Mouse (Mus musculus) midbrain, embryonic 12.5 days (tissue): ENCODE data around the gene Zfp622. TPM values are rescaled to one million over a fixed set of nuclear protein-coding genes. Genes with fewer than 3 reads are reported as not detected.
A peak's percentile ranks its signal among the peaks of the same experiment; 100 is the strongest.

Experiments
- ATAC-seq: fragments of 200-750 bp; cut with Nextera tagmentation; 2 replicates; pipeline ENCODE4 v1.8.0; 2017; ENCODE audit warnings: low read depth, moderate TSS enrichment, moderate library complexity; ENCODE audit not compliant: low FRiP score
- H3K27ac ChIP-seq: fragments of 300-500 bp; sonication (generic); replicated peaks from 2 replicates; pipeline ENCODE4 v1.5.1; 2016; ENCODE audit warnings: mild to moderate bottlenecking
- H3K27me3 ChIP-seq: fragments of 300-500 bp; sonication (generic); 2 replicates; pipeline ENCODE4 v1.6.1; 2016; ENCODE audit warnings: mild to moderate bottlenecking
- H3K36me3 ChIP-seq: fragments of 300-500 bp; sonication (generic); 2 replicates; pipeline ENCODE4 v1.6.1; 2016
- H3K4me1 ChIP-seq: fragments of 300-500 bp; sonication (generic); 2 replicates; pipeline ENCODE4 v1.6.1; 2016
- H3K4me2 ChIP-seq: fragments of 300-500 bp; sonication (generic); replicated peaks from 2 replicates; pipeline ENCODE4 v1.6.1; 2016; ENCODE audit warnings: mild to moderate bottlenecking, moderate library complexity
- H3K4me3 ChIP-seq: fragments of 300-500 bp; sonication (generic); 2 replicates; pipeline ENCODE4 v1.5.1; 2016; ENCODE audit warnings: mild to moderate bottlenecking
- H3K9ac ChIP-seq: fragments of 300-500 bp; sonication (generic); replicated peaks from 2 replicates; pipeline ENCODE4 v1.6.1; 2016; ENCODE audit warnings: mild to moderate bottlenecking, moderate library complexity
- H3K9me3 ChIP-seq: fragments of 300-500 bp; sonication (generic); 2 replicates; pipeline ENCODE4 v1.6.1; 2016; ENCODE audit warnings: mild to moderate bottlenecking
- WGBS: fragments of 180-500 bp; shearing (Covaris S2); methylation state at CpG from one replicate; pipeline ENCODE4 v1.1.7; 2016; 5-methylcytosine and 5-hydroxymethylcytosine counted together
- polyA plus RNA-seq: library from polyadenylated mRNA; unstranded; fragments of >200 nt; fragmentation: Nextera tagmentation; extraction: Ambion mirVana; gene quantifications from 2 replicates; pipeline ENCODE4 v1.2.1, GENCODE M21; 2016

Gene Zfp622
- polyA plus RNA-seq, 1 experiment from 2014 or later, result 35.3 TPM

GRCm38 (mm10) chr15:25948257-25949223 is 35.6 kb upstream of the Zfp622 start:
- Histone ChIP-seq H3K4me2 (no peak overlapping the region), H3K4me3 (no peak overlapping the region), H3K4me1 (peaks cover 2% of the 10 kb centered on the region; the same call in 1 of the 2 replicates), H3K9ac (no peak overlapping the region), H3K36me3 (no peaks in the 10 kb centered on the region), H3K27ac (no peak overlapping the region), H3K27me3 (no peaks in the 10 kb centered on the region), H3K9me3 (no peaks in the 10 kb centered on the region)
- no peak for ATAC-seq
- 82% methylated on average over 26 of the region's 26 CpGs for WGBS

DNA sequence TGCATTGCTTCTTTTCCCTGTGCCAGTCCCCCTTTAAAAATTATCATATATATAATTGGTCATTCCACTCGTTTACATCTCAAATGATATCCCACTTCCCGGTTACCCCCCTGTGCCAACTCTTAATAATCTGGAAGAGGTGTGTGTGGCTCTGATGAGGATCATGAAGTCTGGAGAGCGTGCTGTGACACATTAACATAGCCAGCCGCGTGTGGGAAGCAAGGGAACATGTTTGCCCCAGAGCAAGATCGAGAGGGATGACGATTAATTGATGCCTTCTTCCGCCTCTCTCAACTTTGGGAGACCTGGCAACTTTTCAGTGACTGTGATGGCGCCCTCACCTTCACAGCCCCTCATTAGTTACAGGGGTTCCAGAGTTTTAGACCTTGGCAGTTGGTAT is 34.5 kb upstream of the Zfp622 start:
- ATAC-seq, result no peak
- Histone ChIP-seq H3K27ac (no peak overlapping the region), H3K9me3 (no peaks in the 10 kb centered on the region), H3K36me3 (no peaks in the 10 kb centered on the region), H3K4me3 (no peak overlapping the region), H3K27me3 (no peaks in the 10 kb centered on the region), H3K9ac (no peak overlapping the region), H3K4me1 (peaks cover 2% of the 10 kb centered on the region; the same call in 1 of the 2 replicates), H3K4me2 (no peak overlapping the region)
- 90% methylated on average over 9 of the region's 9 CpGs for WGBS

- Histone ChIP-seq H3K9ac (no peak overlapping the region), H3K4me2 (no peak overlapping the region), H3K36me3 (no peaks in the 10 kb centered on the region), H3K27me3 (no peaks in the 10 kb centered on the region), H3K27ac (no peak overlapping the region), H3K4me1 (peaks cover 2% of the 10 kb centered on the region; the same call in 1 of the 2 replicates), H3K9me3 (no peaks in the 10 kb centered on the region), H3K4me3 (no peak overlapping the region)
- no peak for ATAC-seq
- WGBS, result 84% methylated on average over 5 of the region's 5 CpGs
Observed at GRCm38 (mm10) chr15:25950584-25950983, 33.6 kb upstream of the Zfp622 start.

DNA sequence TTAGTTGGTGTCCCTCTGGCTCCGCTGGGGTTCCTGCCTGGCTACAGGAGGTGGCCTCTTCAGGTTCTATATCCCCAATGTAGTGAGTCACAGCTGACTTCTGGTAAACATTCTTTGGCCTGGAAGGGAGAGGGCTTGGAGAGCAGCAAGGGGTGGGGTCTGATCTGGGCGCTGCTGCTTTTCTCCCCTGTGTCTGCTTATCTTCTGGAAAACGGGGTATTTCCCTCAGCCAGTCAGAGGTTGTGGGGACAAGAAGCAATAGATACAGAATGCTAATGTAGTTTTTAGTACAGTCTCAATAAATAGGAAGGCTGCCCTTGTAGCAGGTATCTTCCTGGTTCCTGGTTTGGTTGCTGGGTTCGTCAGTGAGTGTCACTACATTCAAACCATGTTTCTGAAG is 33.1 kb upstream of the Zfp622 start:
- H3K4me3 ChIP-seq, result no peak overlapping the region
- no peak overlapping the region for H3K27ac ChIP-seq
- H3K4me1 ChIP-seq, result peaks cover 2% of the 10 kb centered on the region
- no peak overlapping the region for H3K9ac ChIP-seq
- H3K9me3 ChIP-seq, result no peaks in the 10 kb centered on the region
- 85% methylated on average over 4 of the region's 4 CpGs for WGBS
- no peak for ATAC-seq
- no peak overlapping the region for H3K4me2 ChIP-seq
- no peaks in the 10 kb centered on the region for H3K36me3 ChIP-seq
- H3K27me3 ChIP-seq, result no peaks in the 10 kb centered on the region

DNA sequence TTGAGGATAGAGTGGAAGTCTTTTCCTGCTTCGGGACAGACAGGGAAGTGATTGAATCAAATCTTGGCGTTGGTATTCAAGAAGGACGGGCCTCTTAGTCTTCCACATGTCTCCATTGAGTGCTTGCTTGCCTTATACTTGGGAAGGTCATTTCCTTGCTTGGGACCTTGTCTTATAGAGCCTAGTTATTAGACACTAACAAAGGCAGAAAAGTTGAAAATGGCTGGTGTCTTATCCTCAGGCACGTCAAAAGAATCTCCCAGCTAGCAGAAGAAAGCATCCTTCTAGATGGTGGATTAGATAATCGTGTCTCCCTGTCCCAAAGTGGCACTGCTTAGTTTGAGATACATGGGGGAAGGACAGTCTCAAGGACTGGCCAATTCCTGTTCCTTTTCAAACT is 28.2 kb upstream of the Zfp622 start:
- ATAC-seq, result 0 out of 2 replicates have a peak, but pooled peaks have one; percentile 9
- H3K4me1 ChIP-seq, result peaks cover 3% of the 10 kb centered on the region; the same call in 1 of the 2 replicates
- no peak overlapping the region for H3K27ac ChIP-seq
- no peaks in the 10 kb centered on the region for H3K27me3 ChIP-seq
- no peak overlapping the region for H3K4me3 ChIP-seq
- H3K9me3 ChIP-seq, result no peaks in the 10 kb centered on the region
- WGBS, result 72% methylated on average over 5 of the region's 5 CpGs
- H3K4me2 ChIP-seq, result no peak overlapping the region
- H3K36me3 ChIP-seq, result no peaks in the 10 kb centered on the region
- no peak overlapping the region for H3K9ac ChIP-seq

DNA sequence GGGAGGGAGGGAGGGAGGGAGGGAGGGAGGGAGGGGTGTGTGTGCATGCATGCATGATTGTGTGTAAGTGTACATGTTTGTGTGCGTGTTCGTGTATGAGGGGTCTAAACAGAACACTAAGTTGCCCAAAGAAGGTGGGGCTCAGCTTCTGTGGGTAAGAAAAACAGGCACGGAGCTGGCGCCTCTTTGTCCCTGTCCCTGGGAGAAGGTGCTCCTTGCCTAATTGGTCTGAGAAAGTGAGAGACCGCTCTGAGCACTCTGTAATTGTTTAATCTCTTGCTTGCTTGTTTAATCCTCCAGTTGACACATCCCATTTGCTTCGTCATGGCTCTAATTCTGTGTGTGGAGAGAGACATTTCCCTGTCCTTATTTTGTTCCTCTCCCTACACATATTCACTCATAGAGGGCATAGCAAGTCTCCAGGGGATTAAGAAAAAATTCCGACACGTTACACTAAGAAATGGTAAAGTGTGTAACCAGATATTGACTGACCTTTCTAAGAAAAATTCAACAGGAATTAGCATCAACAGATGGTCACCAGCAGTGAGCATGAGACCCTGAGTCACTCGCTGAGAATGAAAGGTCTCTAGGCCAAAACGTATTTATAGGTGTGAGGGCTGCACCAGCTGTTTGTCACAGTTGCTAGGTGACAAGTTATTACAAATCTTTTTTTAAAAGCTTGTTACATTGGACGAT is 27.6 kb upstream of the Zfp622 start:
- Histone ChIP-seq H3K4me2 (no peak overlapping the region), H3K27me3 (no peaks in the 10 kb centered on the region), H3K9me3 (no peaks in the 10 kb centered on the region), H3K27ac (no peak overlapping the region), H3K4me3 (no peak overlapping the region), H3K9ac (no peak overlapping the region), H3K36me3 (no peaks in the 10 kb centered on the region), H3K4me1 (peaks cover 3% of the 10 kb centered on the region; the same call in 1 of the 2 replicates)
- WGBS, result 46% methylated on average over 11 of the region's 11 CpGs
- ATAC-seq, result peak; percentile 39; the same call in 1 of the 2 replicates

GRCm38 (mm10) chr15:25957651-25958050 is 26.5 kb upstream of the Zfp622 start:
- Histone ChIP-seq H3K9ac (no peak overlapping the region), H3K9me3 (no peaks in the 10 kb centered on the region), H3K36me3 (no peaks in the 10 kb centered on the region), H3K4me3 (no peak overlapping the region), H3K4me1 (peaks cover 3% of the 10 kb centered on the region; the same call in 1 of the 2 replicates), H3K27me3 (no peaks in the 10 kb centered on the region), H3K27ac (no peak overlapping the region), H3K4me2 (no peak overlapping the region)
- ATAC-seq, result no peak
- 88% methylated on average over 10 of the region's 10 CpGs for WGBS

- WGBS, result 39% methylated on average over 5 of the region's 5 CpGs
- no peak overlapping the region for H3K4me2 ChIP-seq
Observed at GRCm38 (mm10) chr15:25959375-25959774, 24.8 kb upstream of the Zfp622 start.

GRCm38 (mm10) chr15:25960231-25960630 is 23.9 kb upstream of the Zfp622 start:
- WGBS, result 85% methylated on average over 5 of the region's 5 CpGs
- H3K4me2 ChIP-seq, result no peak overlapping the region
- ATAC-seq, result no peak

More at GRCm38 (mm10) chr15:25959375-25959774, 24.8 kb upstream of the Zfp622 start:
- Histone ChIP-seq H3K9ac (no peak overlapping the region), H3K36me3 (no peaks in the 10 kb centered on the region), H3K9me3 (no peaks in the 10 kb centered on the region), H3K4me3 (no peak overlapping the region), H3K4me1 (peaks cover 3% of the 10 kb centered on the region; the same call in 1 of the 2 replicates), H3K27ac (no peak overlapping the region), H3K27me3 (no peaks in the 10 kb centered on the region)
- peak; percentile 66; the same call in 1 of the 2 replicates for ATAC-seq

GRCm38 (mm10) chr15:25966220-25966774 is 17.9 kb upstream of the Zfp622 start:
- Histone ChIP-seq H3K4me1 (no peaks in the 10 kb centered on the region), H3K9ac (no peak overlapping the region), H3K4me2 (no peak overlapping the region), H3K36me3 (no peaks in the 10 kb centered on the region), H3K9me3 (no peaks in the 10 kb centered on the region), H3K4me3 (no peak overlapping the region), H3K27me3 (no peaks in the 10 kb centered on the region; the same call in 1 of the 2 replicates), H3K27ac (no peak overlapping the region)
- ATAC-seq, result no peak
- 83% methylated on average over 6 of the region's 6 CpGs for WGBS

More at GRCm38 (mm10) chr15:25960231-25960630, 23.9 kb upstream of the Zfp622 start:
- Histone ChIP-seq H3K27ac (no peak overlapping the region), H3K27me3 (no peaks in the 10 kb centered on the region), H3K36me3 (no peaks in the 10 kb centered on the region), H3K4me3 (no peak overlapping the region), H3K4me1 (peaks cover 3% of the 10 kb centered on the region; the same call in 1 of the 2 replicates), H3K9ac (no peak overlapping the region), H3K9me3 (no peaks in the 10 kb centered on the region)

DNA sequence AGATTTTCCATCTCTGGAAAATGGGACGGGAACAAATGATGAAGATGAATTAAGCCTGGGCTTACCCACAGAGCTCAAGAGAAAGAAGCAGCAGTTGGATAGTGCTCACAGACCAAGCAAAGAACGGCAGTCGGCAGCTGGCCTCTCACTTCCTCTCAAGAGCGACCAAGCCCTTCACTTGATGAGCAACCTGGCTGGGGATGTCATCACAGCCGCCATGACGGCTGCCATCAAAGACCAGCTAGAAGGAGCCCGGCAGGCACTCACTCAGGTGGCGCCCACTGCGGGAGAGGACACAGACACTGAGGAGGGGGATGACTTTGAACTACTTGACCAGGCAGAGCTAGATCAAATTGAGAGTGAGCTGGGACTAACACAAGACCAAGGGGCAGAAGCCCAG is 12.6 kb upstream of the Zfp622 start:
- Histone ChIP-seq H3K27ac (no peak overlapping the region), H3K9me3 (no peaks in the 10 kb centered on the region), H3K9ac (no peak overlapping the region), H3K27me3 (no peaks in the 10 kb centered on the region; the same call in 1 of the 2 replicates), H3K4me3 (no peak overlapping the region), H3K4me1 (no peaks in the 10 kb centered on the region), H3K36me3 (no peaks in the 10 kb centered on the region), H3K4me2 (no peak overlapping the region)
- no peak for ATAC-seq
- WGBS, result 87% methylated on average over 9 of the region's 9 CpGs
